27 mouse cellular contexts compared by ENCODE assay signal in the genomic region with DNA sequence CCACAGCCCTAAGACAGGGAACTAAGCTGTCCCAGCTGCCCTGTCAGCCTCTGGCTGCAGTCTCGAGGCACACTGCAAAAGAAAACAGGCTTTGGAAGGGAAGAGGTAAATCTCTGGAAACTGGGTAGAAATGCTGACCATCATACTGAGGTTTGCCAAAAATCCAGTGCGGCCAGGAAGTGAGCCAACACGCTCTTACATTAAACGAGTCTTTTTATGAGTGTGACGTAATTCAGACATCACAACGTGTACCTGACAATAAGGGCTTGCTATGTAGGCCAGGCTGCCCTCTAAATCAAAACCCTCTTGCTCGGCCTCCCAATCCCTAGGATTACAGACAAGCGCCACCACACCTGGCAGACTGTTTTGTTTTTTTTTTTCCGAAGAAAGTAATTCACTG. TPM values are rescaled to one million over a fixed set of nuclear protein-coding genes. Genes with fewer than 3 reads are reported as not detected.
"Had no signal": no experiment of that assay in that cellular context is flagged by ENCODE, and none has a peak within 500 bp of the region (broad histone marks: within the 10 kb centered on the region; RNA-seq: fewer than 3 reads in every experiment).

No protein-coding gene starts in this region.

- H3K27ac ChIP-seq: left cerebral cortex, adult 2 months; limb, embryonic 12.5 days; liver, embryonic 14.5 days; midbrain, embryonic 10.5 days; midbrain, embryonic 13.5 days; neural tube, embryonic 13.5 days; stomach, embryonic 15.5 days had no signal

- H3K27me3 ChIP-seq: midbrain, embryonic 13.5 days; neural tube, embryonic 13.5 days; stomach, embryonic 15.5 days had no signal

- H3K36me3 ChIP-seq: limb, embryonic 12.5 days; midbrain, embryonic 10.5 days; midbrain, embryonic 13.5 days; neural tube, embryonic 13.5 days; stomach, embryonic 15.5 days had no signal

- H3K4me3 ChIP-seq: left cerebral cortex, adult 2 months; limb, embryonic 12.5 days; megakaryocyte, embryonic 14.5 days; midbrain, embryonic 10.5 days; midbrain, embryonic 13.5 days; myocyte; neural tube, embryonic 13.5 days; stomach, embryonic 15.5 days had no signal

- H3K9me3 ChIP-seq: limb, embryonic 12.5 days; megakaryocyte, embryonic 14.5 days; midbrain, embryonic 10.5 days; midbrain, embryonic 13.5 days; neural tube, embryonic 13.5 days; stomach, embryonic 15.5 days had no signal

- DNase-seq: kidney, adult 18-20 months; kidney, adult 9 months; kidney, postnatal 10 days; kidney, postnatal 36 days; layer of hippocampus, postnatal 36 days; liver, postnatal 0 days; lung, postnatal 36 days; retina, postnatal 1 day; right cerebral cortex, postnatal 25 days; spleen, adult 18-20 months; thymus, adult 2 months; thymus, postnatal 14 days; thymus, postnatal 4 days had no signal

- H3K9ac ChIP-seq: limb, embryonic 12.5 days; liver, embryonic 14.5 days; liver, postnatal 0 days; midbrain, embryonic 13.5 days; neural tube, embryonic 13.5 days; stomach, embryonic 15.5 days had no signal

- ATAC-seq: intestine, embryonic 16.5 days; liver, postnatal 0 days; lung, postnatal 0 days; midbrain, embryonic 13.5 days; midbrain, embryonic 16.5 days had no signal

- H3K4me2 ChIP-seq: limb, embryonic 12.5 days; liver, embryonic 11.5 days; midbrain, embryonic 13.5 days; neural tube, embryonic 13.5 days; stomach, embryonic 15.5 days had no signal

- H3K4me1 ChIP-seq: midbrain, embryonic 10.5 days; midbrain, embryonic 13.5 days had no signal

RNA-seq across cellular contexts. Expression of a gene that starts 19.3 kb away (rescaled TPM):
- total RNA-seq: monocyte, adult 5-6 weeks had no signal
- polyA plus RNA-seq: myocyte had no signal
